In the genomic region with DNA sequence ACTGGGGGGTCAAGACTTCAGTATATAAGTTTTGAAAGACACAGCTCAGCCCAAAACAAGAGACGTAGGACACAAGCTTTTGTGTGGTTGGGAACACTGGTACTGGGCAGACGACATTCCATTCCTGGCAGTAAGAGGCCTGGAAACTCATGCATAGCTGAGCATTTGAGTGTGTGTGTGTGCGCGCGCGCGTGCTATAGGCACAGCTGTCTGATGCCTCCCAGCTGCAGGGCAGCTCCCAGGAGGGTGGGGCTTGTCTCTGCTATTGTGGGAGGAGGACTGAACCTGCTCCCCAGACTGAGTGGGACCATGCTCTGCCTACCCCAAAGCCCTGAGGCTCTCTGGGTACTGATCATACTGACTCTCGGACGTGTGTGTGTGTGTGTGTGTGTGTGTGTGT, we compare ENCODE assay signal across 10 mouse cellular contexts. TPM values are rescaled to one million over a fixed set of nuclear protein-coding genes. Genes with fewer than 3 reads are reported as not detected.
DNase-seq lines count a peak whose midpoint lies in the region; ATAC-seq and TF ChIP-seq lines count a peak whose summit lies in the region.
"Had no signal": no experiment of that assay in that cellular context is flagged by ENCODE, and none has a peak within 500 bp of the region (broad histone marks: within the 10 kb centered on the region; RNA-seq: fewer than 3 reads in every experiment).

No protein-coding gene starts in this region.

- no peak overlapping the region for H3K9ac ChIP-seq in hindbrain, embryonic 16.5 days (ENCODE audit: low read depth, low read length)
- no peak overlapping the region for H3K9ac ChIP-seq in limb, embryonic 11.5 days (ENCODE audit: low read length)

- H3K27me3 ChIP-seq in hindbrain, embryonic 10.5 days (ENCODE audit: insufficient read depth, poor library complexity, severe bottlenecking): no peaks in the 10 kb centered on the region
- H3K27me3 ChIP-seq in hindbrain, embryonic 16.5 days (replicated peaks; ENCODE audit: control insufficient read depth, insufficient read depth, low read length): no peaks in the 10 kb centered on the region
- H3K27me3 ChIP-seq in limb, embryonic 11.5 days (ENCODE audit: control insufficient read depth, insufficient read depth, low read length): no peaks in the 10 kb centered on the region

- H3K9me3 ChIP-seq in hindbrain, embryonic 10.5 days: no peaks in the 10 kb centered on the region
- no peaks in the 10 kb centered on the region for H3K9me3 ChIP-seq in hindbrain, embryonic 16.5 days (ENCODE audit: control insufficient read depth, low read length)
- no peaks in the 10 kb centered on the region for H3K9me3 ChIP-seq in limb, embryonic 11.5 days (ENCODE audit: control insufficient read depth, low read length)

- H3K4me1 ChIP-seq in hindbrain, embryonic 10.5 days (replicated peaks): peaks cover 25% of the 10 kb centered on the region
- no peaks in the 10 kb centered on the region for H3K4me1 ChIP-seq in hindbrain, embryonic 16.5 days (ENCODE audit: control insufficient read depth, insufficient read depth, low read depth, low read length)
- peaks cover 3% of the 10 kb centered on the region; the same call in 1 of the 2 replicates for H3K4me1 ChIP-seq in limb, embryonic 11.5 days (ENCODE audit: control insufficient read depth, insufficient read depth, low read length)

- peak; percentile 41 for DNase-seq in hindbrain, embryonic 10.5 days (ENCODE audit: low spot score)
- peak; percentile 58 for DNase-seq in embryo, embryonic 11 days
- peak; percentile 41 for DNase-seq in limb, embryonic 11.5 days (ENCODE audit: low spot score)
- peak; percentile 41 for DNase-seq in mesoderm, embryonic 11.5 days (ENCODE audit: low read depth, low spot score)
- no peak for DNase-seq in frontal cortex, adult 2 months (ENCODE audit: extremely low spot score in 1 of 2, low spot score in 1 of 2)
- no peak for DNase-seq in left cerebral cortex, adult 2 months (ENCODE audit: extremely low spot score in 1 of 2, low spot score in 2 of 2)
- no peak for DNase-seq in spleen, adult 12 weeks (ENCODE audit: low spot score)
- DNase-seq: cerebellum, postnatal 25 days had no signal

- intact Hi-C loops in left cerebral cortex, adult 2 months (cut with DNase I): no loop called here

- H3K4me3 ChIP-seq in hindbrain, embryonic 10.5 days: no peak overlapping the region
- no peak overlapping the region for H3K4me3 ChIP-seq in hindbrain, embryonic 16.5 days (ENCODE audit: low read length)
- H3K4me3 ChIP-seq in limb, embryonic 11.5 days (ENCODE audit: low read depth, low read length): no peak overlapping the region
- H3K4me3 ChIP-seq in left cerebral cortex, adult 2 months: no peak overlapping the region
- H3K4me3 ChIP-seq: layer of hippocampus, adult 2 months had no signal

- WGBS in hindbrain, embryonic 10.5 days: 68% methylated on average over 9 of the region's 9 CpGs
- WGBS in hindbrain, embryonic 16.5 days: 56% methylated on average over 9 of the region's 9 CpGs
- WGBS in limb, embryonic 11.5 days: 74% methylated on average over 9 of the region's 9 CpGs

- peak overlapping the region; percentile 42; the same call in 1 of the 2 replicates for H3K27ac ChIP-seq in hindbrain, embryonic 10.5 days
- H3K27ac ChIP-seq in hindbrain, embryonic 16.5 days (ENCODE audit: low read depth, low read length): no peak overlapping the region
- H3K27ac ChIP-seq in limb, embryonic 11.5 days (replicated peaks; ENCODE audit: low read depth, low read length): no peak overlapping the region
- no peak overlapping the region for H3K27ac ChIP-seq in left cerebral cortex, adult 2 months
- H3K27ac ChIP-seq: layer of hippocampus, adult 2 months had no signal

- peaks cover 52% of the 10 kb centered on the region for H3K36me3 ChIP-seq in hindbrain, embryonic 10.5 days
- peaks cover 11% of the 10 kb centered on the region for H3K36me3 ChIP-seq in hindbrain, embryonic 16.5 days (ENCODE audit: control insufficient read depth, insufficient read depth, low read length)
- peaks cover 16% of the 10 kb centered on the region for H3K36me3 ChIP-seq in limb, embryonic 11.5 days (ENCODE audit: control insufficient read depth, insufficient read depth, low read length)

- ATAC-seq in hindbrain, embryonic 16.5 days: no peak
- ATAC-seq in limb, embryonic 11.5 days (ENCODE audit: insufficient number of reproducible peaks, low FRiP score, low TSS enrichment, low read depth): peak; percentile 47; the same call in 1 of the 2 replicates

- TF ChIP-seq CTCF in left cerebral cortex, adult 2 months (IDR thresholded peaks at IDR 0.05): no peak

- no peak overlapping the region for H3K4me2 ChIP-seq in hindbrain, embryonic 16.5 days (ENCODE audit: low read length)
- H3K4me2 ChIP-seq in limb, embryonic 11.5 days (ENCODE audit: low read depth, severe bottlenecking): no peak overlapping the region

RNA-seq across cellular contexts. Expression of gene Map2k3, which starts 9.5 kb away (rescaled TPM):
- polyA plus RNA-seq in hindbrain, embryonic 10.5 days (2016; fragmentation: Nextera tagmentation; extraction: Ambion mirVana): 55.9 and 67.5 TPM in 2 replicates
- polyA plus RNA-seq in hindbrain, embryonic 16.5 days (2015; fragmentation: Nextera tagmentation; extraction: Ambion mirVana): 30.1 and 33.6 TPM in 2 replicates
- polyA plus RNA-seq in limb, embryonic 11.5 days (2014; fragmentation: Nextera tagmentation; extraction: Ambion mirVana): 66.4 and 78.5 TPM in 2 replicates
- 17.3 and 18.1 TPM in 2 replicates for polyA plus RNA-seq in frontal cortex, adult 2 months (2012; rRNA removed)
- 10 to 100 TPM; 18.4 to 23.6 TPM for total RNA-seq in left cerebral cortex, adult 2 months (2021)

RNA-seq across cellular contexts. Expression of gene Natd1, which starts 26.8 kb away (rescaled TPM):
- polyA plus RNA-seq in hindbrain, embryonic 10.5 days (2016; fragmentation: Nextera tagmentation; extraction: Ambion mirVana): 22.1 and 26.3 TPM in 2 replicates
- polyA plus RNA-seq in hindbrain, embryonic 16.5 days (2015; fragmentation: Nextera tagmentation; extraction: Ambion mirVana): 24.5 and 28.0 TPM in 2 replicates
- 16.1 and 18.3 TPM in 2 replicates for polyA plus RNA-seq in limb, embryonic 11.5 days (2014; fragmentation: Nextera tagmentation; extraction: Ambion mirVana)
- 13.3 and 14.6 TPM in 2 replicates for polyA plus RNA-seq in frontal cortex, adult 2 months (2012; rRNA removed)
- total RNA-seq in left cerebral cortex, adult 2 months (2021): 10 to 100 TPM; 10.1 to 11.3 TPM

Comparison
In these comparisons a context has a peak if more than half of its experiments do, and no peak if none do; other contexts are left out.
1. DNase-seq: peak in hindbrain, embryonic 10.5 days (single experiment), embryo, embryonic 11 days (single experiment), limb, embryonic 11.5 days (single experiment) and mesoderm, embryonic 11.5 days (single experiment); none in frontal cortex, adult 2 months (0 of 2), left cerebral cortex, adult 2 months (0 of 2) and spleen, adult 12 weeks (single experiment).